Mouse (Mus musculus) c-Kit-negative CD71-positive TER-119-positive erythroid progenitor cells, embryonic 14.5 days (primary cell): ENCODE data around the gene Col4a2.

ENCODE experiments used
- DNase-seq: peaks from one replicate; pipeline ENCODE4 v3.0.0-alpha.2; 2013; ENCODE audit warnings: low read depth, low spot score

Col4a2 gene

GRCm38 (mm10) chr8:11312349-11313175 is at the start of gene Col4a2, which contains the start of gene Col4a1:
TSS of gene Col4a2 (plus strand) at chr8:11312805.
TSS of gene Col4a1 (minus strand) at chr8:11312826.
- no peak for DNase-seq

GRCm38 (mm10) chr8:11263848-11264247 is 48.8 kb upstream of the Col4a2 start:
- no peak for DNase-seq

- DNase-seq, result no peak
Measured at GRCm38 (mm10) chr8:11265971-11266370, 46.6 kb upstream of the Col4a2 start.

GRCm38 (mm10) chr8:11266471-11266870 is 46.1 kb upstream of the Col4a2 start:
- no peak for DNase-seq

DNA sequence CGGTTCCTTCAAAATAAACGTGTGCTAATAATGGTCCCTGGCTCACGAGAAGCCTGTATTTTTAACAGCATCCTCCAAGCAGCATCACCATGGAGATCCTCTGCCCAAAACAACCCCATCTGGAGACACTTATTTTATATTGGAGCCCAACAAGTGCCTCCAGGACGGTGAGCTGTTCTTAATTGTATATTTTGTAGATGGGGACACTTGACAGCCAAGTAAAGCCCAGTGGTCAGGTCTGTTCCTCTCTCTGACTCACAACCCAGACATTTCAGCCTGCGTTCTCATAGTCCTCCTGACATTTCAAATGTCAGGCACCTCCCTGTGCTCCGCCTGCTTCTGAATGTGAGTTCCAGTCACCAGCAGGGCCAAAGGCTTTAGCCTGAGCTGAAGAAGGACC is 43.9 kb upstream of the Col4a2 start:
- DNase-seq, result no peak

DNA sequence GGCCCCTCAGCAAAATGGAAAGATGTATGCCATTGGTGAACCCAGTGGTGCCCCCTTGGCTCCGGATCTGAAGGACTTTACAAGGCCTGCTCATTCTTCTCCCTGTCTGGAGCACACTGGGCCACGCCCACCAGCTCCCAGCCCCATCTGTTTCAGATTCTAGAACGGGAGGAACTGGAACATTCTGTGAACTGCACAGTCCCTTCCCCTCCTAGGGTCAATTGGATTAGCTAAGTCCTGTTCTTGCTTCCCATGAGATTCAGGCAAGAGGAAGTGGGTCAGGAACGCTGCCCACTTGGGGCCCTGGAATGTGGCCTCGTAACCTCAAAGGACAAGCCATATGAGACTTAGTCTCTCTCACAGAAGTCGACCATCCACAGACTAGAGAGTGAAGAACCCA is 41.8 kb upstream of the Col4a2 start:
- no peak for DNase-seq

- DNase-seq, result no peak
Measured at GRCm38 (mm10) chr8:11272205-11272604, 40.4 kb upstream of the Col4a2 start.

DNA sequence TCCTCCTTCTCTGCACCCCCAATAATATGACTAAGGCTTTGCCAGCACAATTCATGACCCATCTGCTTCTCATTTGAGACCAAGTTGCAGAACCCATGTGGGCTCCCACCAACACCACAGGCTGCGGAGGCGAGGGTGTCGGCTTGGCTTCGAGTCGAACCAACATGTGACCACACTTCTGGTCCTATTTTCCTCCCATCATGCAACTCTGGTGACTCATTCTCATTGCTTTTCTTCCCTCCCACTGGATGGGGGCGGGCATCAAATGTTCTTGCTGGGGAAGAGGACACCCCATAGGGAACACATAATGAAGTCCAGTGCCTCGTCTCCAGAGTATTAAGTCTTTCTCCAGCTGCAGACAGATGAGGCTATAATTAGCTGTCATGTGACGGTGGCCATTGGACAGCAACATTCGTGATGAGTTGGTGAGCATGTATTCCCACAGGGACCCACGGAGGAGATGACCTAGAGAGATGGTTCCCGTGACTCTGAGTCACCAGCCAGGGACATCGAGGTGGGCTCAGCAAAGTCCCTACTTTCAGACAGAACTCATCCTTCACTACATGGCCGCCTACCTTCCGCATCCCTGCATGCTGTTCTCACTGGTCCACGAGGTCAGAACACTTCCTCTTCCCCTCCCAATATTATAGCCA is 39.0 kb upstream of the Col4a2 start:
- no peak for DNase-seq

GRCm38 (mm10) chr8:11274415-11274814 is 38.2 kb upstream of the Col4a2 start:
- no peak for DNase-seq

- no peak for DNase-seq
Measured at GRCm38 (mm10) chr8:11276286-11276685, 36.3 kb upstream of the Col4a2 start.

- no peak for DNase-seq
Measured at GRCm38 (mm10) chr8:11277602-11278051, 35.0 kb upstream of the Col4a2 start.

DNA sequence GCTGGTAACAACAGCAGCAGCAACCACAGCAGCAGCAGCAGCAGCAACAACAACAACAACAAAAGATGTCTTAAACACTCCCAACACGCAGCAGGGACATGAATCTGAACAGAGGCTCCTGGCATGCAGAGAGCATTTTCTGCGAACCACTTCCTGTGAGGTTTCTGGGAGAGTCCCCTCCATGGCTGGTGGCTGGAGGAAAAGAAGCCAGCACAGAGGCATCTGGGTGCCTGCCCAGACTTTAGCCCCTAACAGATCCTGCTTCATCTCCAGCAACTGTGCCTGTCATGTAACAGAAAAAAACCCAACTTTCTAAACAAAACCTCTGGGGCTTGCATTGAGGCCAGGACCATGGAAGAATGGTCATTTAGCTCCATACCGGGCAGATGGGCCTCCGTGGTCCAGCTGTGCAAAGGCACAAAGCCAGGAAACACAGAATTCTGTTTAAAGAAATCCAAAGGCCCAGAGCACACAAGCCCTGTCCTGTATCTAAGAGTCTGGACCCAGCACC is 34.4 kb upstream of the Col4a2 start:
- DNase-seq, result no peak

- DNase-seq, result no peak
Measured at GRCm38 (mm10) chr8:11279296-11279826, 33.2 kb upstream of the Col4a2 start.

GRCm38 (mm10) chr8:11280721-11281268 is 31.8 kb upstream of the Col4a2 start:
- DNase-seq, result no peak

DNA sequence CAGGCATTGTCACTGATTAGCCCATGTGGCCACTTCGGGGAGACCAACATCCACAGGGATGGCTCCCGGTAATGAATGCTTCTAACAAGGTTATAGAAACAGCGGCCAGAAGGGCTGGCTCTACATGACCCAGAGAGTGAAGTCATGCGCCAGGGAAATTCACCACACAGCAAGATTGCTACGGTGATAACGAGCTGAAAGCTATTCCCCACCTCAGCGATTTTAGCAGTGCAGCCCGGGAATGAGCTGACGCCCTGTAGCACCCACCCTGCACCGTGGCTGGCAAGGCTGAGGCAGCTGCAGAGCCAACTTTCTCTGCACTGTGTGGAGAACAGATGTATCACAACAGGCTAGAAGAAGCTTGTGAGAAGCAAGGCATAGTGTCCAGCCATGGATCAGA is 30.5 kb upstream of the Col4a2 start:
- no peak for DNase-seq

GRCm38 (mm10) chr8:11282696-11283095 is 29.9 kb upstream of the Col4a2 start:
- no peak for DNase-seq

DNA sequence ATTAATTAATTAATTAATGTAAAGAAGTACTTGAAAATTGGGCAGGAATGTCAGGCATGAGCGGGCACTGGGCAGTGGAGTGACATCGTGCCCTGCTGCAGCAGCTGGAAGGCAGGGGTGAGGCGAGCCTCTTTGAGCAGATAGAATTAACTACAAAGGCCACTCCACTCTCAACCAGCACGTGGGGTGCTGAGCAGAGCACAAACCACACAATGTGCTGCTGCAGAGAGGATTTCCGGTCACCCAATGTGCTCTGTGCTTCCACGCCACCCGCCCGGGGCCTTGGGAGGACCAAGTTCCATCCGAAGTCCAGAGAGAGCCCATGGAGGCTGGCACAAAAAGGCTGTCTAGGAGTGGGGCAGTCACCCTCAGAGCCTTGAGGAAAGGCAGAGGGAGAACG is 29.4 kb upstream of the Col4a2 start:
- no peak for DNase-seq

DNA sequence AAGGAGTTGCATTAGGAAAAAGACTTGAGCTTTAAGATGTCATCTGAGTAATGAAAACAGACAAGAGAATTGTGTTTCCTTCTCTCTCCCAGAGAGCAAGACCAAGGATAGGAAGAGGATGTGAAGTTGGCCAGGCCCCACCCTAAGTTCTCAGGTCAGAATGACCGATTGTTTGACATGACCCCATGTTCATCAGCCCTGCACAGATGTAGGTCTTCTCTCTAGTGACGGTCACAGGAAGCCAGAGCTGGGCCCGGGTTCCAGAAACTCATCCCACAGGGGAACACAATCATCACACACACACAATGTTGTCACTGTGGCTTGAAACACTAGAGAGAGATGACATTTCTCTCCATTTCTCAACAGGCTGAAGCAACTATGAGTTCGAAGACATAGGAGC is 27.2 kb upstream of the Col4a2 start:
- no peak for DNase-seq

DNA sequence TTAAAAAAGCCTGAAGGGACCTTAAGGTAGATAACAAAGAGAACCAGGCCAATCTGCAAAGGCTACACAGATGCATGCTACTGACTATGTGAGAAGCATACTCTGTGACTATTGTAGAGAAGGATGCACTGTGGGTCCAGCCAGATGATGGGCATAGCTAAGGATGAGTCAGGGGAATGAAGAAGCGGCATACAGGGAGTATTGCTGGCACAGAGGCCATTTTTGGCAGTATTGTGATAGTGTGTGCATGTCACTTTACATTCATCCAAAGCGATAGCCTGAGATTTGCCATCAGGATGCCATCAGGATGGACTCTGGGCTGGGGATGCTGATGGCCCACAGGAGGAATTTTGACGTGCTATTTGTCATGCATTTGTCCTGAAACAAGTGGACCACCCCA is 25.5 kb upstream of the Col4a2 start:
- no peak for DNase-seq

- no peak for DNase-seq
Measured at GRCm38 (mm10) chr8:11288286-11288685, 24.3 kb upstream of the Col4a2 start.

GRCm38 (mm10) chr8:11290533-11290932 is 22.1 kb upstream of the Col4a2 start:
- DNase-seq, result no peak

- no peak for DNase-seq
Measured at GRCm38 (mm10) chr8:11292611-11293010, 20.0 kb upstream of the Col4a2 start.
